Mouse (Mus musculus): ENCODE measurements around the gene Tecpr2. TPM values are rescaled to one million over a fixed set of nuclear protein-coding genes. Genes with fewer than 3 reads are reported as not detected.

Tecpr2 gene
- total and polyA plus RNA-seq, 3 experiments: 5.8 to 5.9 TPM; not detected in 1

DNA sequence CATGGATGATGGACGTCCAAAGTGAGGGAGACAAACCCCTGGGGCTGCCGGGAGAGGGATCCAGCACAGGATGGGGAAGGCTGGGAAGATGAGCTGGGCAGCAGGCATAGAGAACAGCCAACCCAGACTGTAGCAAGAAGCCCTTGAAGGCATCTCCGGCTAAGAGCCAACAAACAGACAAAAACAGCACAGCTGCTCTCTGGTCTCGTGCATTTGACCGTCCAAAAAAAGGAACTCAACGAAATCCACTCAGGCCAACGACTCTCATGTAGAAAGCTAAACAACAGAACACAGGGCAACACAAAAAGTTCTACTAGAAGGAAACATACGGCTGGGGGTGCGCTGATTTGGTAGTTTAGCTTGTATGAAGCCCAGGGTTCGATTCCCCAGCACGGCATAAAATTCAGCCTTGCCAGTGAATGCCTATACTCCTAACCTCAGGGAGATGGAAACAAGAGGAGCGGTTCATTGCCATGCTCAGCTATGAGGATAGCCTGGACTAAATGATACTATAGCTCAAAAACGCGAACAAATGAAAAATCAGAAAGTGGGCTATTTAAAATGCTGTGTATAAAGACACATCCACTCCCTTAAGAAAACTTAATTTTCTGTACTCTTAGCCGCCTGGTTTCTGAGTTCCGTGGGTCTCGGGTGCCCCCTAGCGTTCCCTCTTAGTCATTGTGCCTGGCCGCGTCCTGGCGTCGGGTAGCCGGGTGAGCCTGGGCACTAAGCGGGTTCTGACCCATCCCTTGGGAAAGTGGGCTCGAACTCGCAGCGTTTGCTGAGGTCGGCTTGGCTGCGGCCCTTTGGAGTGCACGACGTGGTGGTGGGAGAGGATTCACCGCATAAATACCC lies 45.6 kb upstream of the Tecpr2 start (continued):
- no peak for TF ChIP-seq TCF12 (IDR thresholded peaks at IDR 0.05; ENCODE audit: low read depth, low read length)
- TF ChIP-seq ELF1 (IDR thresholded peaks at IDR 0.05; ENCODE audit: low read depth, low read length): no peak
- TF ChIP-seq POLR2AphosphoS2 (IDR thresholded peaks at IDR 0.05; ENCODE audit: low read length): no peak
- TF ChIP-seq RCOR1 (IDR thresholded peaks at IDR 0.05; ENCODE audit: low read depth, low read length): peak; percentile 23; the same call in 1 of the 2 replicates
- no peak for TF ChIP-seq GABPA (IDR thresholded peaks at IDR 0.05; ENCODE audit: low read depth, low read length)
- no peak for TF ChIP-seq MEF2A (IDR thresholded peaks at IDR 0.05; ENCODE audit: extremely low read depth, insufficient replicate concordance, low read depth, low read length, poor library complexity, severe bottlenecking)
- no peak for TF ChIP-seq NELFE (IDR thresholded peaks at IDR 0.05; ENCODE audit: low read depth, low read length)
- TF ChIP-seq MAFK (IDR thresholded peaks at IDR 0.05; ENCODE audit: borderline replicate concordance, low read depth, low read length): no peak
- peak; percentile 70; the same call in 1 of the 2 replicates for TF ChIP-seq ZC3H11A (IDR thresholded peaks at IDR 0.05; ENCODE audit: low read depth, low read length)
- no peak for TF ChIP-seq TAL1 (IDR thresholded peaks at IDR 0.05; ENCODE audit: low read length)
- TF ChIP-seq USF2 (IDR thresholded peaks at IDR 0.05; ENCODE audit: borderline replicate concordance in 1 of 2, insufficient read depth in 1 of 2, low read depth in 1 of 2, low read length in 2 of 2): no peak
- no peak for TF ChIP-seq USF1 (IDR thresholded peaks at IDR 0.05; ENCODE audit: low read depth, low read length)
- no peak for TF ChIP-seq POLR2AphosphoS5 (IDR thresholded peaks at IDR 0.05; ENCODE audit: borderline replicate concordance, low read depth, low read length)
- peak; percentile 84 for TF ChIP-seq SIN3A (IDR thresholded peaks at IDR 0.05; ENCODE audit: low read length)
- TF ChIP-seq E2F4 (IDR thresholded peaks at IDR 0.05; ENCODE audit: borderline replicate concordance, low read depth, low read length): no peak
- no peak for TF ChIP-seq CHD2 (IDR thresholded peaks at IDR 0.05; ENCODE audit: low read length)
- TF ChIP-seq JUND (IDR thresholded peaks at IDR 0.05; ENCODE audit: low read depth, low read length): no peak
- TF ChIP-seq KAT2A (conservative IDR thresholded peaks at IDR 0.05; ENCODE audit: low read depth, low read length): no peak
- peak; percentile 23; the same call in 1 of the 2 replicates for TF ChIP-seq ETS1 (IDR thresholded peaks at IDR 0.05; ENCODE audit: low read depth, low read length)
- TF ChIP-seq UBTF (IDR thresholded peaks at IDR 0.05; ENCODE audit: borderline replicate concordance, insufficient read depth, low read depth, low read length): no peak
- TF ChIP-seq CTCF (IDR thresholded peaks at IDR 0.05 in 2 of 3, conservative IDR thresholded peaks at IDR 0.05 in 1 of 3; ENCODE audit: control insufficient read depth in 1 of 3, insufficient read depth in 1 of 3, low read depth in 2 of 3, low read length in 3 of 3, poor library complexity in 1 of 3, severe bottlenecking in 1 of 3): peak; percentile 68 to 97 (median 93)
- peak; percentile 73 for TF ChIP-seq SMC3 (IDR thresholded peaks at IDR 0.05; ENCODE audit: low read depth, low read length)

Measured in MEL (cell line).